Mouse (Mus musculus): ENCODE measurements at regions not wholly inside any gene's neighbourhood (a gene's known extent, or its start where the extent isn't known, plus 50 kb on each side); places are given as distances from the start of the nearest gene placed in this dataset.

- no peak for TF ChIP-seq CTCF (IDR thresholded peaks at IDR 0.05; ENCODE audit: low read depth)
- Histone ChIP-seq H3K4me2 (replicated peaks; ENCODE audit: low read depth) (no peak overlapping the region), H3K27ac (ENCODE audit: low read depth, low read length) (no peak overlapping the region), H3K9ac (ENCODE audit: low read depth, low read length) (no peak overlapping the region), H3K4me1 (replicated peaks; ENCODE audit: control insufficient read depth, insufficient read depth, low read length) (no peaks in the 10 kb centered on the region), H3K36me3 (ENCODE audit: control insufficient read depth, insufficient read depth) (no peaks in the 10 kb centered on the region), H3K9me3 (ENCODE audit: control insufficient read depth) (no peaks in the 10 kb centered on the region), H3K27me3 (replicated peaks; ENCODE audit: control insufficient read depth, insufficient read depth, low read length) (no peaks in the 10 kb centered on the region), H3K4me3 (ENCODE audit: low read depth, low read length) (no peak overlapping the region)
- ATAC-seq: no peak
- WGBS: 74% methylated on average over 2 of the region's 2 CpGs
These were observed 136.6 kb downstream of the Mreg start for GRCm38 (mm10) chr1:72075464-72075863.

DNA sequence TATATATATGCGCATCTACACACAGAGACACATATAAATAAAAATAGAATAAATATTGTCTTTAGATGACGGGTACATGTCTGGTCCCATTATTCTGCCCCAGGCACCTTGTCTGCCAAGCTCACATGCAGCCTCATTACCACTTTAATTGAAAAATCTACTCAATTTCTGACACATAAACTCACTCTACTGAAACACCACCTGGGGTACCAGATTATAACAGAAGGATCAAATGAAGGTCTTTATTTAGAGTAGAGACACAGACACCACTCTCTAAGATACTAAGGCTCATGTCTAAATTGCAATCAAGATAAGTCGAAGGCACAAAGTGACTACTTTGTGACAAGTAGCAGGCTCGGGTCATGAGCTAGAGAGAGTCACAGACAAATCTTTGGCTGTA is 138.9 kb downstream of the Mreg start:
- ATAC-seq: no peak
- no peaks in the 10 kb centered on the region for H3K27me3 ChIP-seq (replicated peaks; ENCODE audit: control insufficient read depth, insufficient read depth, low read length)
- no peak overlapping the region for H3K4me2 ChIP-seq (replicated peaks; ENCODE audit: low read depth)
- no peaks in the 10 kb centered on the region for H3K36me3 ChIP-seq (ENCODE audit: control insufficient read depth, insufficient read depth)
- TF ChIP-seq CTCF (IDR thresholded peaks at IDR 0.05; ENCODE audit: low read depth): no peak
- H3K9me3 ChIP-seq (ENCODE audit: control insufficient read depth): no peaks in the 10 kb centered on the region
- H3K27ac ChIP-seq (ENCODE audit: low read depth, low read length): no peak overlapping the region
- no peak overlapping the region for H3K9ac ChIP-seq (ENCODE audit: low read depth, low read length)
- 83% methylated on average over 4 of the region's 4 CpGs for WGBS
- no peaks in the 10 kb centered on the region for H3K4me1 ChIP-seq (replicated peaks; ENCODE audit: control insufficient read depth, insufficient read depth, low read length)
- H3K4me3 ChIP-seq (ENCODE audit: low read depth, low read length): no peak overlapping the region

GRCm38 (mm10) chr1:72070489-72070888 is 141.6 kb downstream of the Mreg start:
- WGBS: 45% methylated on average over 5 of the region's 5 CpGs
- no peaks in the 10 kb centered on the region for H3K4me1 ChIP-seq (replicated peaks; ENCODE audit: control insufficient read depth, insufficient read depth, low read length)
- H3K27ac ChIP-seq (ENCODE audit: low read depth, low read length): no peak overlapping the region
- TF ChIP-seq CTCF (IDR thresholded peaks at IDR 0.05; ENCODE audit: low read depth): no peak
- H3K4me2 ChIP-seq (replicated peaks; ENCODE audit: low read depth): no peak overlapping the region
- no peak overlapping the region for H3K4me3 ChIP-seq (ENCODE audit: low read depth, low read length)
- H3K27me3 ChIP-seq (replicated peaks; ENCODE audit: control insufficient read depth, insufficient read depth, low read length): no peaks in the 10 kb centered on the region
- ATAC-seq: no peak
- H3K9me3 ChIP-seq (ENCODE audit: control insufficient read depth): no peaks in the 10 kb centered on the region
- no peaks in the 10 kb centered on the region for H3K36me3 ChIP-seq (ENCODE audit: control insufficient read depth, insufficient read depth)
- no peak overlapping the region for H3K9ac ChIP-seq (ENCODE audit: low read depth, low read length)

- Histone ChIP-seq H3K27ac (ENCODE audit: low read depth, low read length) (no peak overlapping the region), H3K4me2 (replicated peaks; ENCODE audit: low read depth) (no peak overlapping the region), H3K27me3 (replicated peaks; ENCODE audit: control insufficient read depth, insufficient read depth, low read length) (no peaks in the 10 kb centered on the region), H3K4me1 (replicated peaks; ENCODE audit: control insufficient read depth, insufficient read depth, low read length) (no peaks in the 10 kb centered on the region), H3K9ac (ENCODE audit: low read depth, low read length) (no peak overlapping the region), H3K4me3 (ENCODE audit: low read depth, low read length) (no peak overlapping the region), H3K9me3 (ENCODE audit: control insufficient read depth) (no peaks in the 10 kb centered on the region), H3K36me3 (ENCODE audit: control insufficient read depth, insufficient read depth) (no peaks in the 10 kb centered on the region)
- no peak for TF ChIP-seq CTCF (IDR thresholded peaks at IDR 0.05; ENCODE audit: low read depth)
- 69% methylated on average over 4 of the region's 4 CpGs for WGBS
- no peak for ATAC-seq
These were observed 143.1 kb downstream of the Mreg start for GRCm38 (mm10) chr1:72069056-72069455.

- no peaks in the 10 kb centered on the region for H3K27me3 ChIP-seq (replicated peaks; ENCODE audit: control insufficient read depth, insufficient read depth, low read length)
- 36% methylated on average over 13 of the region's 13 CpGs for WGBS
- no peak overlapping the region for H3K9ac ChIP-seq (ENCODE audit: low read depth, low read length)
- H3K27ac ChIP-seq (ENCODE audit: low read depth, low read length): no peak overlapping the region
- no peak for ATAC-seq
- H3K4me3 ChIP-seq (ENCODE audit: low read depth, low read length): no peak overlapping the region
- H3K4me1 ChIP-seq (replicated peaks; ENCODE audit: control insufficient read depth, insufficient read depth, low read length): no peaks in the 10 kb centered on the region
- H3K4me2 ChIP-seq (replicated peaks; ENCODE audit: low read depth): no peak overlapping the region
- no peaks in the 10 kb centered on the region for H3K36me3 ChIP-seq (ENCODE audit: control insufficient read depth, insufficient read depth)
- no peak for TF ChIP-seq CTCF (IDR thresholded peaks at IDR 0.05; ENCODE audit: low read depth)
- H3K9me3 ChIP-seq (ENCODE audit: control insufficient read depth): no peaks in the 10 kb centered on the region
These were observed 147.0 kb downstream of the Mreg start for GRCm38 (mm10) chr1:72065090-72065489.

GRCm38 (mm10) chr1:72060393-72060792 is 151.7 kb downstream of the Mreg start:
- 62% methylated on average over 5 of the region's 5 CpGs for WGBS
- no peaks in the 10 kb centered on the region for H3K4me1 ChIP-seq (replicated peaks; ENCODE audit: control insufficient read depth, insufficient read depth, low read length)
- ATAC-seq: no peak

GRCm38 (mm10) chr1:72058045-72058703 is 153.9 kb downstream of the Mreg start:
- Histone ChIP-seq H3K36me3 (ENCODE audit: control insufficient read depth, insufficient read depth) (no peaks in the 10 kb centered on the region), H3K4me1 (replicated peaks; ENCODE audit: control insufficient read depth, insufficient read depth, low read length) (no peaks in the 10 kb centered on the region), H3K4me3 (ENCODE audit: low read depth, low read length) (no peak overlapping the region), H3K27ac (ENCODE audit: low read depth, low read length) (no peak overlapping the region), H3K27me3 (replicated peaks; ENCODE audit: control insufficient read depth, insufficient read depth, low read length) (no peaks in the 10 kb centered on the region), H3K9me3 (ENCODE audit: control insufficient read depth) (no peaks in the 10 kb centered on the region), H3K9ac (ENCODE audit: low read depth, low read length) (no peak overlapping the region), H3K4me2 (replicated peaks; ENCODE audit: low read depth) (no peak overlapping the region)
- no peak for ATAC-seq
- no peak for TF ChIP-seq CTCF (IDR thresholded peaks at IDR 0.05; ENCODE audit: low read depth)
- 59% methylated on average over 7 of the region's 7 CpGs for WGBS

More at GRCm38 (mm10) chr1:72060393-72060792, 151.7 kb downstream of the Mreg start:
- Histone ChIP-seq H3K36me3 (ENCODE audit: control insufficient read depth, insufficient read depth) (no peaks in the 10 kb centered on the region), H3K4me3 (ENCODE audit: low read depth, low read length) (no peak overlapping the region), H3K4me2 (replicated peaks; ENCODE audit: low read depth) (no peak overlapping the region), H3K27ac (ENCODE audit: low read depth, low read length) (no peak overlapping the region), H3K27me3 (replicated peaks; ENCODE audit: control insufficient read depth, insufficient read depth, low read length) (no peaks in the 10 kb centered on the region), H3K9ac (ENCODE audit: low read depth, low read length) (no peak overlapping the region), H3K9me3 (ENCODE audit: control insufficient read depth) (no peaks in the 10 kb centered on the region)
- no peak for TF ChIP-seq CTCF (IDR thresholded peaks at IDR 0.05; ENCODE audit: low read depth)
